ENCODE assay signal across 8 mouse cellular contexts in the genomic region with DNA sequence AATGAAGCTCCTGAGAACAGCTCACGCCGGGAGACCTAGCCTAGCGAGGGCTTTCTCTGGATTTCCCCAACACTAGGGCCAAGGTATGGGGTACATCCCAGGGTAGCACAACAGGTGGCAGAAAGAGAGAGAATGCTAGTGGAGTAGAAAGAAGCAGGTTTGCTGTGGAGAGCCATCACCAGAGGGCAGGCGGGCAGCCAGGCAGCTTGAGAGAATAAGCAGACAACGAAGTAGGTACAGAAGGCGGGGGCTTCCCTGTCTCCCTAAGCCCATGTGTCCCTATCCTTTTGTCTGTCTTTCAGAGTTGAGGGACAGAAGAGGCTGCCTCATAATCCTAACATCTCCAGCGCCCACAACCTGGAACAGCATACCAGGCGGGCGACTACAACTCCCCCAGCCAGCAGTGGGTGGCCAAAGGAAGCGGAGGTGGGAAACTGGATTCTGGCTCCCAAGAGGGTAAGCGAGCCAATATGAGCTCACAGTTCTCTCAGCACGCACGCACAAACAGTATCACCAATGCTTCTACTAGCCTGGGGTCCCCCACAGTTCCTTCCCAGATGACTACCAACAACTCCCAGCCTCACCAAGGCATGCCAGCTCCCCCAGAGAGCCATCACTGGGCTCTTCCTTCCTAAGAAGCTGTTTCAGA. TPM values are rescaled to one million over a fixed set of nuclear protein-coding genes. Genes with fewer than 3 reads are reported as not detected.
A peak's percentile ranks its signal among the peaks of the same experiment; 100 is the strongest.
DNase-seq lines count a peak whose midpoint lies in the region; ATAC-seq and TF ChIP-seq lines count a peak whose summit lies in the region.

No protein-coding gene starts in this region.

- peaks cover 19% of the 10 kb centered on the region for H3K36me3 ChIP-seq in heart, embryonic 12.5 days
- H3K36me3 ChIP-seq in heart, postnatal 0 days (replicated peaks; ENCODE audit: control insufficient read depth, insufficient read depth, low read length), result peaks cover 13% of the 10 kb centered on the region
- peaks cover 60% of the 10 kb centered on the region for H3K36me3 ChIP-seq in midbrain, embryonic 10.5 days

- TF ChIP-seq CTCF in heart, postnatal 0 days (IDR thresholded peaks at IDR 0.05; ENCODE audit: low read depth), result no peak

- WGBS in heart, embryonic 12.5 days, result 89% methylated on average over 13 of the region's 13 CpGs
- WGBS in heart, postnatal 0 days, result 83% methylated on average over 13 of the region's 13 CpGs
- 78% methylated on average over 13 of the region's 13 CpGs for WGBS in midbrain, embryonic 10.5 days

- ATAC-seq in heart, embryonic 12.5 days (ENCODE audit: insufficient number of reproducible peaks, low FRiP score), result no peak
- ATAC-seq in heart, postnatal 0 days (ENCODE audit: insufficient read depth, low read depth), result no peak

- H3K27me3 ChIP-seq in heart, embryonic 12.5 days (replicated peaks), result no peaks in the 10 kb centered on the region
- no peaks in the 10 kb centered on the region for H3K27me3 ChIP-seq in heart, postnatal 0 days (ENCODE audit: control insufficient read depth, insufficient read depth, low read length)
- no peaks in the 10 kb centered on the region for H3K27me3 ChIP-seq in midbrain, embryonic 10.5 days (ENCODE audit: low read depth, poor library complexity, severe bottlenecking)

- no peak overlapping the region for H3K27ac ChIP-seq in heart, embryonic 12.5 days (ENCODE audit: poor library complexity, severe bottlenecking)
- H3K27ac ChIP-seq in brown adipose tissue, adult 24 weeks (replicated peaks; ENCODE audit: low read depth, low read length), result peak overlapping the region; percentile 37; the same call in 1 of the 2 replicates
- H3K27ac ChIP-seq in heart, postnatal 0 days (ENCODE audit: low read depth), result no peak overlapping the region
- H3K27ac ChIP-seq in midbrain, embryonic 10.5 days (replicated peaks), result peak overlapping the region; percentile 97

- H3K4me3 ChIP-seq in heart, embryonic 12.5 days, result no peak overlapping the region
- H3K4me3 ChIP-seq in brown adipose tissue, adult 24 weeks (ENCODE audit: insufficient read depth, low read depth, low read length), result peak overlapping the region; percentile 90
- 0 out of 2 replicates have a peak overlapping the region, but pooled peaks have one; percentile 67 for H3K4me3 ChIP-seq in heart, postnatal 0 days (ENCODE audit: low read depth, low read length)
- H3K4me3 ChIP-seq in midbrain, embryonic 10.5 days, result peak overlapping the region; percentile 78

- H3K9ac ChIP-seq in heart, embryonic 12.5 days, result peak overlapping the region; percentile 81; the same call in 1 of the 2 replicates
- H3K9ac ChIP-seq in heart, postnatal 0 days (replicated peaks; ENCODE audit: low read depth, low read length), result 0 out of 2 replicates have a peak overlapping the region, but pooled peaks have one; percentile 76

- peaks cover 86% of the 10 kb centered on the region for H3K4me1 ChIP-seq in heart, embryonic 12.5 days (replicated peaks)
- peaks cover 62% of the 10 kb centered on the region for H3K4me1 ChIP-seq in brown adipose tissue, adult 24 weeks (ENCODE audit: control insufficient read depth, insufficient read depth, insufficient read length, low read length)
- peaks cover 37% of the 10 kb centered on the region for H3K4me1 ChIP-seq in heart, postnatal 0 days (ENCODE audit: control insufficient read depth, insufficient read depth)
- peaks cover 100% of the 10 kb centered on the region for H3K4me1 ChIP-seq in midbrain, embryonic 10.5 days

- no peak for DNase-seq in heart, postnatal 4 days
- no peak for DNase-seq in heart, postnatal 0 days (ENCODE audit: low spot score)
- no peak for DNase-seq in midbrain, embryonic 10.5 days (ENCODE audit: low spot score)
- no peak for DNase-seq in adrenal gland, postnatal 10 days
- DNase-seq in adrenal gland, postnatal 25 days, result no peak
- DNase-seq in T-cell, adult 2 months (ENCODE audit: low spot score), result no peak

- no peak for TF ChIP-seq EP300 in heart, postnatal 0 days (IDR thresholded peaks at IDR 0.05; ENCODE audit: low read depth)

- no peaks in the 10 kb centered on the region for H3K9me3 ChIP-seq in heart, embryonic 12.5 days (replicated peaks)
- no peaks in the 10 kb centered on the region for H3K9me3 ChIP-seq in heart, postnatal 0 days (replicated peaks; ENCODE audit: control insufficient read depth, low read length)
- no peaks in the 10 kb centered on the region for H3K9me3 ChIP-seq in midbrain, embryonic 10.5 days (replicated peaks)

- H3K4me2 ChIP-seq in heart, embryonic 12.5 days, result peak overlapping the region; percentile 78
- H3K4me2 ChIP-seq in heart, postnatal 0 days (ENCODE audit: low read depth, low read length), result peak overlapping the region; percentile 75

RNA-seq across cellular contexts. Expression of gene Tet3, which starts 19.6 kb away (rescaled TPM):
- 31.3 and 33.6 TPM in 2 replicates for polyA plus RNA-seq in heart, embryonic 12.5 days (2016; fragmentation: Nextera tagmentation; extraction: Ambion mirVana)
- 10 to 100 TPM; 51.7 to 56.7 TPM for total RNA-seq in heart, postnatal 4 days (2021)
- polyA plus RNA-seq in brown adipose tissue, adult 24 weeks (2012; ENCODE audit: insufficient read depth, insufficient read length, missing spikeins), result 5.0 and 7.0 TPM in 2 replicates
- 14.1 and 17.3 TPM in 2 replicates for total RNA-seq in heart, postnatal 0 days (2014; rRNA removed; ENCODE audit: low replicate concordance)
- 16.4 and 17.2 TPM in 2 replicates for polyA plus RNA-seq in heart, postnatal 0 days (2015; fragmentation: Nextera tagmentation; extraction: Ambion mirVana)
- 45.1 and 51.0 TPM in 2 replicates for polyA plus RNA-seq in midbrain, embryonic 10.5 days (2016; fragmentation: Nextera tagmentation; extraction: Ambion mirVana)
- total RNA-seq in adrenal gland, postnatal 10 days (2021), result 10 to 100 TPM; 57.4 to 64.4 TPM
- 38.5 and 52.6 TPM in 2 replicates for total RNA-seq in adrenal gland, postnatal 25 days (2021)

Comparison
In these comparisons a context has a peak if more than half of its experiments do, and no peak if none do; other contexts are left out.
1. H3K27ac ChIP-seq: peak in brown adipose tissue, adult 24 weeks (single experiment) and midbrain, embryonic 10.5 days (single experiment); none in heart, embryonic 12.5 days (single experiment) and heart, postnatal 0 days (single experiment).